Mouse (Mus musculus) testis, adult 2 months (tissue): ENCODE measurements around the gene Rnf181.

Experiments used
- CTCF ChIP-seq: fragments of 200-500 bp; IDR thresholded peaks from 2 replicates; pipeline ENCODE4 v1.5.1; 2012; ENCODE audit warnings: low read depth, mild to moderate bottlenecking, inconsistent platforms, low read length, moderate library complexity; ENCODE audit not compliant: control insufficient read depth, insufficient read depth, insufficient replicate concordance
- POLR2A ChIP-seq: fragments of 200-500 bp; IDR thresholded peaks from 2 replicates; pipeline ENCODE4 v1.6.1; 2012; ENCODE audit warnings: low read depth, mild to moderate bottlenecking, inconsistent platforms, low read length, moderate library complexity; ENCODE audit not compliant: control insufficient read depth

DNA sequence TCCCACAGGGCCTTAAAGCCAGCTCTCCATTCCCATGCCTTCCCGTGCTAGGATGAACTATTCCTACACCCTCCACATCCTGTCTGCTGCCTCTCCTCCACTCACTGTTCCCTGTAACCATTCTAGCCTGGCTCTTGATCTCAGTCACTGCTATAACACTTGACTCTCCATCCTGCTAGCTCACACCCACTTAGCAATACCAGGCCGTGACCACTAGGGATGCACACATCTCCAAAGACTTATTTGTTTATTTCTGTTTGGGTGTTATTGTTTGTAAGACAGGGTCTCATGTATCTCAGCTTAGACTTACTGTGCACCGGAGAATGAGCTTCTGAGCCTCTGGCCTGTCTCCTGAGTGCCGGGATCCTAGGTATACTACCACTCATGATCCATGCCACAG, 2.8 kb upstream of the Rnf181 start:
- TF ChIP-seq CTCF (no peak; the same call in 1 of the 2 replicates), POLR2A (no peak)
